Mouse (Mus musculus) urinary bladder, postnatal 14 days (tissue): ENCODE measurements around the gene Wwox.
"Not testable (repeated sequence)": the region's sequence is repeated elsewhere in the genome, so short reads cannot be mapped to it uniquely, and the experiment has no call there.

Source experiments
- DNase-seq: peaks from one replicate; pipeline ENCODE4 v3.0.0; 2021; ENCODE audit warnings: low spot score

The Wwox gene

DNA sequence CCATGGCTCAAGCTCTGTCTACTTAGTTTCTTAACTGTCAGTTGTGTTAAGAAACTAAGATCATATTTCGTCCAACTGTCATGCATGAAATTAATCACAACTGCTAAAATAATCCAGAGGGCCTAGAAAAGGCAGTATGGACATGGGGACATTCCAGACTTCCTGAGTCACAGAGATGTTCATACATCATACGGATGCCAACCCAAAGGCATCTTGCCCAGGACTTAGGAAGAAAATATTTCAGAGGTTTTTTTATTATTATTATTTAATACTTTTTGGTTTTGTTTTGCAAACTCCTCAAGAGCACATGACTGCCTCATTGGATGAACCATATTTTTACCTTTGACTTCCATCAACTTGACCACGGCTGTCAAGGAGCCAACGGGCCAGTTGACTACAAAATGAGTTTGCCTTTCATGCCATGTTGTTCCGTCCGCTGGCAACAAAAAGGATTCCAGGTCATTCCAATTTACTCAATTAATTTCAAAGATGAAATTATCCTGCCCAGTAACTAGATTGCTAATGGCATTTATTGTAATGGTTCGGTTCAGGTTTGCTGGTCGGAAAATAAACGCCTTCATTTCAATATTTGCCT lies 367.5 kb downstream of the Wwox start:
- no peak for DNase-seq

DNA sequence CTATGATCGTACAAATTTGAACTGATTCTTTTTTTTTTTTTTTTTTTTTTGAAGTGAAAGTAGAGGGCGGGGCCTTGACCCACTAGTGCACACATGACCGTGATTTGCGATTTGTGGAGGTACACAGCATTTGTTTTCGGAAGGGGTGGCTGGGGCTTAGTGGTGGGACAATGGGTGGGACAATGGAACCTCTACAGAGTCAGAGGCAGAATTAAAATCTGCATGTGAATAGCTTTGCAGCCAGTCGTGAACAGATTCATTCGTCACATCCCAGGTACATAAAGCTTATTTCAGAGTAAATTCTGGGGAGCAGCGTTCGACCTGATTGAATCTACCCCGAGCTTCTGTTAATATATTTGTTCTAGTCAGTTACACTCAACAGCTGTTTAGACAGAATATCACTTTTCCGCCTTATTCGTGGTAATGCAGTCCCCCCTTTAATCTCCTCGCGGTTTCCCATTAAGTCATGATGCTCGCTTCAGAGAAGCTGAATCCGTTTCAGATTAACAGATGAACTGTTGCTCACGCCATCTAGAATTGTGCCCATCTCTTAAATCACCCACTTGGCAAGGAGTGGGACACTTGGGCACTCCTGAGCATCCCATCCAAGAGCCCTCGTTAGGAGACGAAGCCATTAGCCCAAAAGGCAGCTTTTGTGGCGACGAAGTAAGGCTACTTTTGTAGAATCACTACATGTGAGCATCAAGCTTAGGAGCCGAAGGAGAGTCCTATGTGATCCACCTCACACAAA lies 368.4 kb downstream of the Wwox start:
- DNase-seq = no peak

DNA sequence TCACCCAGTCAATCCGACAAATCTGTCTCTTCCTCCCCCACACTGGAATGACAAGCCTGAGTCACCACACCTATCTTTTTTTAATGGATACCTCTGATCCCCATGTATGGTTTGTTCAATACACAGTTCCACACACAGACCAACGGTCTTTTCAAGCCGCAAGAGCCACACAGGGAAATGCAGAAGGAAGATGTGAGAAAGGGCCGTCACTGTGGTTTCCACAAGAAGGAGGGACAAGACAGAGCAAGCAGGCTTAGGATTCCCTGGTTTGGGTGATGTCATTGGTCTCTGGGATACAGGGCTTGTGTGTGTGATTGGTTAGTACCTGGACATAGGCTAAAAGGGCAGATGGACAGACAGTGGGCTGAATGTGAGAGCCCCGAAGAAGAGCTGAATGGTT lies 371.0 kb downstream of the Wwox start:
- no peak for DNase-seq

DNA sequence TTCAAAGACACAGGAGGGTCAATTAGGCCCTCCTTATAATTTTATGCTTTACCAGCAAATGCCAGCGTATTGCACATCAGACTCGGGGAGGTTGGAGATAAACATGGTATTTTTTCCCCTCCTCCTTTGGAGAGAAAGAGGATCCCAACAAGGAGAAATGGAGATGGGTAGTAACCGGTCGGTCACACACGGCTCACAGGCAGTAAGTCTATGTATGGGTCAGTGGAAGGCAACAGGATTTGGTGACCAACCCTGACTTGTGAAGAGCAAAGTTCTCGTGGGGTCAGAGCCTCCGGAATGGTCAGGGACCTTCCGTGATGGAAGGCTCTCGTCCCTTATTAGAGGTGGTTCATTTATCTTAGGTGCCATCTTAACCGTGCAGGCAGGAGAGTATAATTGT lies 374.4 kb downstream of the Wwox start:
- DNase-seq = no peak

DNA sequence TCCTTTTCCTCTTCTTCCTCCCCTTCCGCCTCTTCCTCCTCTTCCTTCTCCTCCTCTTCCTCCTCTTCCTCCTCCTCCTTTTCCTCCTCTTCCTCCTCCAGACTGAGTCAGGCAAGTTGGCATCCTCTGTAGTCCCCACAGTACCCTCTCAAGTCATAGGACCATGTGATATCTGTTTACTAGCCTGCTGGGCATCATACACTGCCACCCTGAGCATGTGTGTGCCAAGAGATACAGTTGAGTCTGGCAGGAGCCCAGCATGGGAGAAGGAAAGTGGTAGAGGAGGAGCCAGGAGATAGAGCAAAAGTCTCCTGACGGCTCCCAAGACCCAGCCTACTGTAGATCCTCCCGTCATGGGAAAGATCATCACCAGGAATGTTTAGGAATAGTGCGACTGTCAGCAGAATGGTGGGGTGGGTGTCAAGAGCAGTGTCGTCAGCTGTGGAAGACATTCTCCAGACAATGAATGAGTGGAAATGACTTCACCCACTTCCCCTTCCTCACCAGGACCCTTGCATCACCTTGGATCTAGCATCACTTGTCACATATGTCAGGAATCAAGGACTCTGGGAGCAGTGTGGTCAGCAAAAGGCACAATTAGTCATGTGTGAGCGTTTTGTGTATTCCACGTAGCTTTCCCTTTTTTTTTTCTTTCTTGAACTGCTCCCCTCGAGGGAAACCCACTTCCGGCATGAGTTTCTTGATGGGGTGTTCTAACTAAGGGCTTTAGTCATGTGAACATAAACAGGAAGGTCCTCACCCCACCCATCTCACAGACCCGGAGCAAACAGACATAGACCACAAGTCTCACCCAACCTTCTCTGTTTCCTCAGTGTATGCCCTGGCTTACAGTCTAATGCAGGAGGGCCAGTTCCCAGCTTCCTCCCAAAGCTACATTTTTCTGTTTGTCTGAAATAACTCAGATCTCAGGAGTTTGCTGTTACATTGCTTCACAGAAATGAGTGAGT lies 375.6 kb downstream of the Wwox start:
- no peak for DNase-seq

DNA sequence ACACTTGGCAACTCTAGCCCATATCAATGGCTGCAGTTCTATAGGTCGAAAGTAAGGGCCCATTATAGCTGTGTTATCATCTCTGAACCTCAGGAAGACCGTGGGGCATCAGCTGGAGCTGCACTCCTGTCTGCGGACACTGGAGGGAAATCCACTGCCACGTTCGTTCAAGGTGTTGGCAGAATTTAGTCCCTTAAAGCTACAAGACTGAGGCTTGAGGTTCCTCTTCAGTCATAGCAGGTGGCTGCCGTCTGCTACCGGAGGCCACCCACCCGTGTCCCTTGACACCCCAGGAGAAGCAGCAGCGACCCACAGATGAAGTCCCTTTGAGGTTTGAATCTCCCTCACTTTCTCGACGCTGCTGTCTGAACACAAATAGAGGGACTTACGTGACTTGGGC lies 376.9 kb downstream of the Wwox start:
- DNase-seq = no peak

DNA sequence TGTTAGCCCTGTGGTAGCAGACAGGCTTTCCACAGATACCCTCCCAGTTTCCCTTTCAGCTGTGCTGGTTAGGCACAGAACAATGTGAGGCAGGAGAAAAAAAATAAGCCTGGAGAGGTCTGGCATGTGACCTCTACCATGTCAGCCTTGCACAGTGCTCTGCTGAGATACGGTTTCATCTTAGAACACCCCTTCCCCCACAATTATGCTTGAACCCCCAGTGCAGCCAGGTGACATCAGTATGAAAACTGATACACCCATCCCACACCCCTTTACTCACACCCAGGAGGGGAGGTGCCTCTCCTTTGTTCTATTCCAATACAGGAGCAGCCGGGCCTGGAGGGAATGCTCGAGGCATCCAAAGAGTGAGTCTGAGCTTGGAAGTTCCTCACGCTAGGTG lies 377.5 kb downstream of the Wwox start:
- DNase-seq = no peak

DNA sequence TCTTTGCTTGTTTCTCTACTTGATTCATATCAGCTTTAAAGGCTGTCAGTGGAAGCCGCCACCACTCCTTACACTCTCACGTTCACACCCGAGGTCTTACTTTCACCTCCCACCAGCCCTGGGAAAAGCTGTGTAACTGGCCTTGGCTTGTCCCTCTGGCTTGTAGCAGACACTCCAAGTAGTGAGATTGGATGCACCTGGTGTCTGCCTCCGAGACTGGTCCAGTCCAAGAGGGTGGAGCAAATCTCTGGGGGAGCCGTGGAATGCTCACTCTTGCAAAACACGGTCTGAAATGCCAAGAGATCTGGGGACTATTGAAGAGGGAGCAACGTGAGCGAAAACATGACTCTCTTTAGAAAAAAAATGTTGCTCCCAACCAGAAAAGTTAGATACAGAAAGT lies 382.1 kb downstream of the Wwox start:
- peak; percentile 76 for DNase-seq

DNA sequence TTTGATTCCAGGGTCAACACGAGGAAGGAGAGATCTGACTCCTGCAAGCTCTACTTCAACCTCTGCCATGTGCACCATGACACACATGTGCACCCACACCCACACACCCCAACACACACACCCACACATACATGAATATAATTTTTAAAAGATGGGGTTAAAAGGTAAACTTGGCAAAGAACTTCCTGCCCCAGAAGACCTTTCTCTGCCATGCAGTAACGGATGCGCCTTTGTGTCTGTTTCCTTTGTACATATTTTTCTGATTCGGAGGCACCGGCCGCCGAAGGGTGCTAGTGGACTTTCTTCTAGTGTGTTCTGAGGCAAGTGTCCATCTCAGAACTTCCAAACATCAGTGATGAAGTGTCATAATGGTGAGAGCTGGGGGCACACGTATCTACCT lies 386.0 kb downstream of the Wwox start:
- no peak for DNase-seq

DNA sequence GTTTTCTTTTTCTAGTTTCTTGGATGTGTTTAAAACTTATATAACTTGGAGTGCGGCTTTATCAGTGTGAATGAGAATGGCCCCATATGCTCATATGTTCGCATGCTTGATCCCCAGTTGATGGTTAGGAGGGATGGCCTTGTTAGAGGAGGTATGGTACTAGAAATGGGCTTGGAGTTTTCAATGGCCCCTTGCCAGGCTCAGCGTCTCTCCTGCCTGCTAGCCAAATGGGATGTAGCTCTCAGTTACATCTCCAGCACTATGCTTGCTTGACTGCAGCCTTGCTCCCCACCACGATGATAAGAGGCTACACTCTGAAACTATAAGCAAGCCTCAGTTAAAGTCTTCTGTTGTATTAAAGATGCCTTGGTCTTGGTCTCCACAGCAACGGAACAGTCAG lies 387.5 kb downstream of the Wwox start:
- no peak for DNase-seq

DNA sequence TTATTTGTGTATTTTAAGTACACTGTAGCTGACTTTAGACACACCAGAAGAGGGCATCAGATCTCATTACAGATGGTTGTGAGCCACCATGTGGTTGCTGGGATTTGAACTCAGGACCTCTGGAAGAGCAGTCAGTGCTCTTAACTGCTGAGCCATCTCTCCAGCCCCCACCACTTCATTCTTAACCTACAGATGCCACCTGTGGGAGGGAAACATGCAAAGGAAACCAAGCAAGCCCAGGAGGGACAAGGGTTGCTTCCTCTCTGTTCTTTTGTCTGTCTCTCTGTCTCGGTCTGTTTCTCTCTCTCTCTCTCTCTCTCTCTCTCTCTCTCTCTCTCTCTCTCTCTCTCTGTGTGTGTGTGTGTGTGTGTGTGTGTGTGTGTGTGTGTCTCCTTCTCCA lies 388.4 kb downstream of the Wwox start:
- DNase-seq = not testable (repeated sequence)

DNA sequence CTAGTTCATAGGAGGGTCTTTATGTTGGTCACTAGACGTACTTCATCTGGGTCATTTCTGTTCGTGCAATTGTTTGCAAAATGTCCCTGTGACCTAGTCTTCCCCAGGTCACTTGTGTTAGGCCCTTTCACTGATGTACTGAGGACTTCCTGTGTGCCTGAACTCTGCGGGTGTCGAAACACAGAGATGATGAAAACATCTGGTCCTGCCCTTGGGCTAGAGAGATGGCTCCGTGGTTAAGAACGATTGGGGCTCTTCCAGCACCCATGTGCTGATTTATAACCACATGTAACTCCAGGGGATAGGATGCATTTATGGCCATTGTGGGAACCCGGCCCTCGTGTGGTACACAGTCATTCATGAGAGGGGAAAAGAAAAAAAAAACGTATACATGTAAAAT lies 392.1 kb downstream of the Wwox start:
- DNase-seq = no peak

DNA sequence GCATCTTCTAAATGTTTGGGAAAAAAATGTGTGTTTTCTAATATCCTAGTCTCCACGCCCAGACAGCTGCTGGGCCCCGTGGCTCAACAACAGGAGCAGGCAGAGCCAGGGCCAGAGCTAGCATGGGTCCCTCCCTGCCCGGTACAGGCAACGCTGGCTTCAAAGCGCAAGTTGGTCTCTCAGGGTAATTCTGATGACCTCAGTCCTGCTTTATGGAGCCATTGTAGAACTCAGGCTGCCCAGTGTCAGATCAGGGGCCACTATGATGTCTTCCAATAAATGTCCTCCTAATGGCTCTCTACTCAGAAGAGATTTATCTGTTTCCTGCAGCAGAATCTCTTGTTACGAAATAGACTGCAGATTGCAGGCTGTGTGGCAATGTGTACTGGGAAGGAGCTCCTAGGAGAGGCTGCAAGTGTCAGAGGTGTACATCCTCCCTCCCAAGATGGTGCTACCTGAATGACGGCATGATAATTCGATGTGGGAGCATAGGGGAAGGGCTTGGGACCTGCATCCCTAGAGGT lies 392.9 kb downstream of the Wwox start:
- peak; percentile 20 for DNase-seq

DNA sequence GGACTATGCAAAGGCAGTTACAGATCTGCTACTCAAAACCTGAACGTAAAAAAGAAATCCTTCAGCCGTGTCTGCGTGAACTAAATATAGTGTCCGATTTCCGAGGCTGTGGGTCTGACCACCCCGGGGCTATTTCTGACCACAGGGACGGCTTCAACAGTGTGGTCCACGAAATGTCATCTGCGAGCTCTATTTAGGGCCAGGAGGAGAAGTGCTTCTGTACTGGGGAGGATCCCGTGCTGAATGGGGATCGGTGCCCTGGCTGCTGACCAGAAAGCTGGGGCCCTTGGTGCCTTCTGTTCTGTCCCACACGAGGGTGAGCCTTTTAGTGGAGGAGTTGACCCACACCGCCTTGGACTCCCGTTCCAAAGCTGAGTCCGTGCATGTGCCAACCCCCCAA lies 395.3 kb downstream of the Wwox start:
- DNase-seq = no peak

DNA sequence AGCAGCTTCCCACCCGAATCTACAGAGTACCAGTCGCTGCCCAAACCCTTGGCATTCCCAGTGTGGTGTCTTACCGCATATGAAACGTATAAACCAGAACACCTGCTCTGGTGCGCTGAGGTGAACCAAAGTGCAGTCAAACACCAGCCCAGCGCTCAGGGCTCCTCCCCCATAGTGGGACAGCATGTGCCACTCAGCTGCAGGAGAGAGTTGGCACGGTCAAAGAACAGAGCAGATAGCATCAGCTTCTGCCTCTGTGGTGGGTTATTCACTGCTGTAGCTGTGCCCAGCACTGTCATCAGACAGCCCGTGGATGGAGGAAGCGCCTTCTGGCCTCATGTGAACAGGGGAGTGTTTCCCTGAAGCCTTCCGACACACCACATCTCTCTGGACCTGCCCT lies 400.5 kb downstream of the Wwox start:
- no peak for DNase-seq

DNA sequence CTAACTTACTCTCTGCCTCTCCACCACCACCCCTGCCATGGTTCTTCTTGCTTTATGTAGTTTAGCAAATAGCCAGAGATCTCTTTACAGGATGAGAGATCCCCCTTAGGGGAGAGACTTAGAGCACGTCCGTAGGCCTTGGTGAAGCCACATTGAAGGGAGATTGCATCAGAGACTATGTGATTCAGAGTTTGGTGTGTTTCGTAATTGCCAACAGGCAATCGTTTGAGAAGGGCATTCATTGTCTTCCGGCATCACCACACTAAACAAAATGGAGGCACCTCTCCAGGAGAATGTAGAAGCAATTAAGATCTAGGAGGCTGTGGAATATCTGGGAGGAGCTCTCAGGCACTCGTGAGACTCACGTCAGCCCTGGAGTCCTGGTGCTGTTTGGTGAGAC lies 408.2 kb downstream of the Wwox start:
- no peak for DNase-seq

DNA sequence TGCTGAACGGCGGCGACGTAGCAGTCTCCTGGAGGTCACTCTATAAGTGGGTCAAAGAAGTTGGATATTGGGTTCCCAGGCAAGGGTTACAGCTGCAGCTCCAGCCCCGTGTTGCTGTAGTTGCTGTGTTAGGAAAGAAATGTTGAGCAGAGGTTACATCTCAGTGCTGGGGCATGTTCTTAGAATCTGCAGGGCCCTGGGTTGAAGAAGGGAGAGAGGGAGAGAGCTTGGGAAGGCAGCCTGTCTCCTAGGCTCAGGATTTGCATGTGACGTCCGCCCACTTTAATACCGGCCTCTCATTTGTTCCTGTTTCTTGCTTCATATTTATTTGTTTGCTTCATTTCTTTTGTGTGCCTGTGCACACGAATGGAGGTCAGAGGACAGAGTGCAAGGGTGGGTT lies 410.0 kb downstream of the Wwox start:
- DNase-seq = no peak

DNA sequence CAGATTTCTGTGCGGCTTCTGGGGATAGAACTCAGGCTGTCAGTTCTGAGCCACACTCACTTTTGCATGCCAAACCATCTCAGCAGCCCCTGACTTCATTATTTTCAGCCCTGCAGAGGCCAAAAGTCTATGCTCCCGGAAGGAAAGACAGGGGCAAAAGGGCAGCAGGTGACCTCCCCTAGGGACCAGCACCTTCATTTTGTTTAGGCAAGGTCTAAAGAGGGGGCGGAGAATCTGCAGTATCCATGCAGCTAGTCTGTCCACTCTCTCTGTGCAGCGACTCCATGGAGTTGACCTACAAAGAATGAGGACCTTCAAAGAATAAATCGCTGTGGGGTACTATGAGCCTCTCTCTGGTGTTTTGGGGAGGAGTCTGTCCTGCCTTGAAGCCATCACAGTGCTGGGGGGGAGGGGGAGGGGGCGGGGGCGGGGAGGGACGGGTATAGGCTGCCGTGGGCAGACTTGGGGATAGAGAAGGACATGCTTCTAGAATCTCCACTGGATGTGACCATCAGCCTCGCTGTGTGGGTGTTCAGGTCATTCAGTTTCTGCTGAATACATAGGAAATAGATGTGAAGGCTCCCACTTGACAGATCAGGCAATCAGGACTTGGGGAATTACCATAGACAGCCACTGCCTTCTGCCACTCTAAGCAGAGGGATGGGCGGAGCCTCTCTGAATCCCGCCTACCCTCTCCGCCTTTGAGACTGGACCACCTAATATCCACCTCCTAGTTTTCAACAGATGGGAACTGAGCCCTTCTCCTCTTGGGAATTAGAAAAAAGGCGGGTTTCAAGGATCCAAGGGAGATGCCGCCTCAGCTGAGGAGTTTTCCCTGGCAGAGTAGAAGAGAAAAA lies 410.8 kb downstream of the Wwox start:
- no peak for DNase-seq

DNA sequence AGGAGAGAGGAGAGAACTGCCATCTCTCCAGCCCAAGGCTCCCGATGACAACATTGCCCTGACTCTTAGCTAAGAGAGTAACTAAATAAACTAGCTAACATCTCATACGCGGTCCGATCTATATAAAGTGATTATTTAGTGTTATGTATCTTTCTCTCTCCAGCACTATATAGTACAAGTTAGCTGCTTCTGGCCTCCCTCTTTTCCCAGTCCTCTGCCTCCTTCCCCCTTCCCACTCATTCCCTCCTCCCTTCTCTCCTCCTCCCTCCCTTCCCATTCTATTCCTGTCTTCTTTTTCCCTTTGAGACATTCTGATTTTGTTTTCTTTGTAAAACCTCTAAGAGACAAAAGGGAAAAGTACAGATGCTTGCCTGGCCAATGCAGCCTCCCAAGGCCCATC lies 414.3 kb downstream of the Wwox start:
- DNase-seq = no peak

DNA sequence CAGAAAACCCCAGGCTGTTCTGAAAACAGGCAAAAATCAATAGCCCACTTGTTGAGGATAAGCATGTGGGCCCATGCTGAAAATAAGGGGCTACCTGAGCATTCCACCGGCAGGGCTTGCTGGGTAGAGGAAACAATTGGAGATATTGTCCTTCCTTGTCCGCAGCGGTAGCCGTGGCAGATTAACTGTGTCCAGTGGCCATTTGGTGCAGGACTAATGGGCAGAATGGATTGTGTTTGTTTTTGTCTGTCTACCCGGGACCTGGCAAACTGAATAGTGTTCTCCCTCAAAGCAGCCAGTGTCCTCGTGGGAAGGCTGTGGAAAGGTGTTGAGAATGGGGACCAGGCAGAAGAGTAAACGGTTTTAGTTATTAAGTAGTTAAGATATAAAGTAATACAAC lies 416.4 kb downstream of the Wwox start:
- DNase-seq = no peak

DNA sequence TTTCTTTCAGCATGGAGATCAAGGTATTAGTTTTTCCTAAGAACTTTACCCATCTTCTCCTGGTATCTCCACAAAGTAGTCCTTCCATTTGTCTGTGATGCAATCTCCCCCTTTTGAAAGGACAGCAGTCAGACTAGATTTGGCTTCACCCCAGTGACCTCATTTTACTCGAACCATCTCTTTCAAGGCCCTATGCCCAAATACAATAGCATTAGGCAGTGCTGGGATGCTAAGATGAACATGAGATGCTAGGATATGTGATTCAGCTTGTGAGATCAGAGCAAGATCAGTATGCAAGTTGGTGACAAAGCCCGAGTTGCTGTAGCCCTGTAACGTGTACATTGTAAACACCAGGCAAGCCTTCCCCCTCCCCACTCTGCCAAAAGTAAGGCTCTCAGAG lies 426.5 kb downstream of the Wwox start:
- no peak for DNase-seq

DNA sequence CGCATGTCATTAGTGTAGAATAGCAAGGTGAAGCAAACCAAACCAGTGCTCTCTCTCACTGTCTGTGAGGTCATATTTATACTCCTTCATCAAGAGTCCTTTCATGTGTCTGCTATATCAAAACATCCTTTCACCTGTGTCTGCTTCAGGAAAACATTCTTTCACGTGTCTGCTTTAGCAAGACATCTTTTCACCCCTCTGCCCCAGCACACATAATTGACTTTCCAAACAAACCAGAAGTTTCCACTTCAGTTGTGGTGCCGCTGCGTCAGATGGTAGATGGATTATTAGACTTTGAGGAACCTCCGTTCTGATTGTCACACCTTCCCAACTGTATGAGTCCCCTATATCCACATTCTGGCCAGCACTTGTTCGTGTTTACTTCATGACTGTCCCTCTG lies 429.9 kb downstream of the Wwox start:
- DNase-seq = no peak
